Mouse (Mus musculus) c-Kit-negative CD71-positive TER-119-positive erythroid progenitor cells, embryonic 14.5 days (primary cell): ENCODE measurements at regions not wholly inside any gene's neighbourhood (a gene's known extent, or its start where the extent isn't known, plus 50 kb on each side); places are given as distances from the start of the nearest gene placed in this dataset.

Experiments
- DNase-seq: peaks from one replicate; pipeline ENCODE4 v3.0.0-alpha.2; 2013; ENCODE audit warnings: low read depth, low spot score

GRCm38 (mm10) chr14:61819251-61819650 lies 212.0 kb downstream of the Kcnrg start:
- DNase-seq, result no peak

GRCm38 (mm10) chr14:61834291-61834936 lies 227.2 kb downstream of the Kcnrg start:
- DNase-seq, result no peak

- no peak for DNase-seq
These were observed 228.5 kb downstream of the Kcnrg start for GRCm38 (mm10) chr14:61835729-61836128.

GRCm38 (mm10) chr14:61836231-61836630 lies 229.0 kb downstream of the Kcnrg start:
- no peak for DNase-seq

GRCm38 (mm10) chr14:61836965-61837364 lies 229.7 kb downstream of the Kcnrg start:
- no peak for DNase-seq

- no peak for DNase-seq
These were observed 230.6 kb downstream of the Kcnrg start for GRCm38 (mm10) chr14:61837851-61838250.

GRCm38 (mm10) chr14:61842476-61842875 lies 235.2 kb downstream of the Kcnrg start:
- DNase-seq, result no peak

- DNase-seq, result no peak
These were observed 239.2 kb downstream of the Kcnrg start for GRCm38 (mm10) chr14:61846441-61846840.

- no peak for DNase-seq
These were observed 243.0 kb downstream of the Kcnrg start for GRCm38 (mm10) chr14:61850244-61850643.

GRCm38 (mm10) chr14:61857616-61858015 lies 250.4 kb downstream of the Kcnrg start:
- DNase-seq, result no peak

- DNase-seq, result no peak
These were observed 253.4 kb downstream of the Kcnrg start for GRCm38 (mm10) chr14:61860688-61861087.

- no peak for DNase-seq
These were observed 254.2 kb downstream of the Kcnrg start for GRCm38 (mm10) chr14:61861357-61861958.

- DNase-seq, result no peak
These were observed 255.7 kb downstream of the Kcnrg start for GRCm38 (mm10) chr14:61862931-61863330.

- no peak for DNase-seq
These were observed 256.2 kb downstream of the Kcnrg start for GRCm38 (mm10) chr14:61863475-61863874.

- no peak for DNase-seq
These were observed 259.4 kb downstream of the Kcnrg start for GRCm38 (mm10) chr14:61866532-61867268.

- DNase-seq, result no peak
These were observed 266.9 kb downstream of the Kcnrg start for GRCm38 (mm10) chr14:61874206-61874605.

- no peak for DNase-seq
These were observed 272.2 kb downstream of the Kcnrg start for GRCm38 (mm10) chr14:61879416-61879815.

- DNase-seq, result no peak
These were observed 273.4 kb downstream of the Kcnrg start for GRCm38 (mm10) chr14:61880514-61881259.

GRCm38 (mm10) chr14:61885241-61886015 lies 278.2 kb downstream of the Kcnrg start:
- no peak for DNase-seq

GRCm38 (mm10) chr14:61889626-61890025 lies 282.4 kb downstream of the Kcnrg start:
- DNase-seq, result no peak

- no peak for DNase-seq
These were observed 286.5 kb downstream of the Kcnrg start for GRCm38 (mm10) chr14:61893786-61894185.
